Mouse (Mus musculus): Measurements from ENCODE around the gene Zfp207. TPM values are rescaled to one million over a fixed set of nuclear protein-coding genes. Genes with fewer than 3 reads are reported as not detected.
"Not testable (repeated sequence)": the region's sequence is repeated elsewhere in the genome, so short reads cannot be mapped to it uniquely, and the experiment has no call there.

Zfp207 gene
- total and polyA plus RNA-seq, 3 experiments = 143 to 347 (median 186) TPM

GRCm38 (mm10) chr11:80396617-80397016, 13.5 kb downstream of the Zfp207 start (continued):
- TF ChIP-seq BHLHE40 (IDR thresholded peaks at IDR 0.05; ENCODE audit: borderline replicate concordance, low read depth, low read length) = no peak
- TF ChIP-seq POLR2A (IDR thresholded peaks at IDR 0.05; ENCODE audit: control insufficient read depth in 1 of 2, insufficient read depth in 1 of 2, low read depth in 1 of 2, low read length in 2 of 2, poor library complexity in 1 of 2) = 0 out of 4 replicates have a peak, but pooled peaks of 1 of the 2 experiments have one; percentile 6
- no peak for TF ChIP-seq MAFK (IDR thresholded peaks at IDR 0.05; ENCODE audit: borderline replicate concordance, low read depth, low read length)

DNA sequence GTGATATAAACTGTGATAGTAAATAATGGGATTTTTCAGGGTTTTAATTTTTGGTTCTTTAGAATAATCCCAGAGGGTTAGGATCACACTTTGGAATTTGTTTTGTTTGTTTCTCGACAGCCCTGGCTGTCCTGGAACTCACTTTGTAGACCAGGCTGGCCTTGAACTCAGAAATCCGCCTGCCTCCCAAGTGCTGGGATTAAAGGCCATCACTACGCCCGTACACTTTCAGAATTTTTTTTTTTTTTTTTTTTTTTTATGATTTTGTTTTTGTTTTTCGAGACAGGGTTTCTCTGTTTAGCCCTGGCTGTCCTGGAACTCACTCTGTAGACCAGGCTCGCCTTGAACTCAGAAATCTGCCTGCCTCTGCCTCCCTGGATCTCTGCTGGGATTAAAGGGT, 24.8 kb downstream of the Zfp207 start:
- Histone ChIP-seq H3K36me3 (ENCODE audit: control insufficient read depth in 1 of 2, insufficient read depth in 2 of 2, low read length in 2 of 2) (peaks cover 51 to 66% of the 10 kb centered on the region in 2 experiments), H3K4me1 (ENCODE audit: control insufficient read depth in 1 of 2, insufficient read depth in 2 of 2, low read length in 2 of 2) (peaks cover 14 to 22% of the 10 kb centered on the region in 2 experiments)
- H3K4me3 ChIP-seq (ENCODE audit: control insufficient read depth in 1 of 2, insufficient read depth in 1 of 2, low read depth in 2 of 2, low read length in 2 of 2); H3K27me3 ChIP-seq (ENCODE audit: control insufficient read depth in 1 of 2, insufficient read depth in 2 of 2, low read length in 2 of 2); DNase-seq (ENCODE audit: low read depth, low spot score); H3K27ac ChIP-seq (ENCODE audit: control insufficient read depth, low read depth, low read length); H3K79me2 ChIP-seq (ENCODE audit: control insufficient read depth, insufficient read depth, low read length, poor library complexity); H3K9me3 ChIP-seq (replicated peaks; ENCODE audit: insufficient read depth, low read length); H3K9ac ChIP-seq (ENCODE audit: control insufficient read depth, low read depth, low read length, poor library complexity, severe bottlenecking): not testable (repeated sequence)
- TF ChIP-seq ZMIZ1 (IDR thresholded peaks at IDR 0.05; ENCODE audit: low read depth, low read length) = 0 out of 2 replicates have a peak, but pooled peaks have one; percentile 53
- 0 out of 2 replicates have a peak, but pooled peaks have one; percentile 2 for TF ChIP-seq SIN3A (IDR thresholded peaks at IDR 0.05; ENCODE audit: low read length)
- TF ChIP-seq ZNF384 (IDR thresholded peaks at IDR 0.05; ENCODE audit: low read depth, low read length) = peak; percentile 47; the same call in 1 of the 2 replicates
- peak in 1 of 2 experiments; percentile 51; a peak in 2 of 4 replicates for TF ChIP-seq POLR2A (IDR thresholded peaks at IDR 0.05; ENCODE audit: control insufficient read depth in 1 of 2, insufficient read depth in 1 of 2, low read depth in 1 of 2, low read length in 2 of 2, poor library complexity in 1 of 2)

GRCm38 (mm10) chr11:80410377-80410776, 27.3 kb downstream of the Zfp207 start:
- Histone ChIP-seq H3K4me3 (ENCODE audit: control insufficient read depth in 1 of 2, insufficient read depth in 1 of 2, low read depth in 2 of 2, low read length in 2 of 2) (no peak overlapping the region), H3K27ac (ENCODE audit: control insufficient read depth, low read depth, low read length) (peak overlapping the region; percentile 69), H3K36me3 (ENCODE audit: control insufficient read depth in 1 of 2, insufficient read depth in 2 of 2, low read length in 2 of 2) (peaks cover 27 to 48% of the 10 kb centered on the region in 2 experiments), H3K27me3 (ENCODE audit: control insufficient read depth in 1 of 2, insufficient read depth in 2 of 2, low read length in 2 of 2) (no peaks in the 10 kb centered on the region), H3K79me2 (ENCODE audit: control insufficient read depth, insufficient read depth, low read length, poor library complexity) (no peaks in the 10 kb centered on the region), H3K9me3 (replicated peaks; ENCODE audit: insufficient read depth, low read length) (no peaks in the 10 kb centered on the region), H3K9ac (ENCODE audit: control insufficient read depth, low read depth, low read length, poor library complexity, severe bottlenecking) (no peak overlapping the region), H3K4me1 (ENCODE audit: control insufficient read depth in 1 of 2, insufficient read depth in 2 of 2, low read length in 2 of 2) (peaks cover 14 to 22% of the 10 kb centered on the region in 2 experiments)
- peak; percentile 70 for DNase-seq (ENCODE audit: low read depth, low spot score)
- no peak for TF ChIP-seq POLR2A (IDR thresholded peaks at IDR 0.05; ENCODE audit: control insufficient read depth in 1 of 2, insufficient read depth in 1 of 2, low read depth in 1 of 2, low read length in 2 of 2, poor library complexity in 1 of 2)
- no peak for TF ChIP-seq JUND (IDR thresholded peaks at IDR 0.05; ENCODE audit: low read depth, low read length)
- no peak for TF ChIP-seq KAT2A (conservative IDR thresholded peaks at IDR 0.05; ENCODE audit: low read depth, low read length)
- TF ChIP-seq MXI1 (IDR thresholded peaks at IDR 0.05; ENCODE audit: low read depth, low read length) = 0 out of 2 replicates have a peak, but pooled peaks have one; percentile 47
- TF ChIP-seq UBTF (IDR thresholded peaks at IDR 0.05; ENCODE audit: borderline replicate concordance, insufficient read depth, low read depth, low read length) = no peak
- TF ChIP-seq MYB (IDR thresholded peaks at IDR 0.05; ENCODE audit: low read depth, low read length) = 0 out of 2 replicates have a peak, but pooled peaks have one; percentile 55
- TF ChIP-seq MAFK (IDR thresholded peaks at IDR 0.05; ENCODE audit: borderline replicate concordance, low read depth, low read length) = peak; percentile 67; the same call in 1 of the 2 replicates
- TF ChIP-seq ZNF384 (IDR thresholded peaks at IDR 0.05; ENCODE audit: low read depth, low read length) = peak; percentile 58
- 0 out of 2 replicates have a peak, but pooled peaks have one; percentile 22 for TF ChIP-seq MEF2A (IDR thresholded peaks at IDR 0.05; ENCODE audit: extremely low read depth, insufficient replicate concordance, low read depth, low read length, poor library complexity, severe bottlenecking)
- peak; percentile 44; the same call in 1 of the 2 replicates for TF ChIP-seq MAZ (IDR thresholded peaks at IDR 0.05; ENCODE audit: low read depth, low read length)
- TF ChIP-seq CTCF (IDR thresholded peaks at IDR 0.05 in 2 of 3, conservative IDR thresholded peaks at IDR 0.05 in 1 of 3; ENCODE audit: control insufficient read depth in 1 of 3, insufficient read depth in 1 of 3, low read depth in 2 of 3, low read length in 3 of 3, poor library complexity in 1 of 3, severe bottlenecking in 1 of 3) = no peak
- TF ChIP-seq MYC (IDR thresholded peaks at IDR 0.05; ENCODE audit: low read depth, low read length) = 0 out of 2 replicates have a peak, but pooled peaks have one; percentile 14
- no peak for TF ChIP-seq BHLHE40 (IDR thresholded peaks at IDR 0.05; ENCODE audit: borderline replicate concordance, low read depth, low read length)
- TF ChIP-seq EP300 (IDR thresholded peaks at IDR 0.05; ENCODE audit: low read depth in 1 of 2, low read length in 2 of 2) = peak; percentile 92 to 96
- peak; percentile 57; the same call in 1 of the 2 replicates for TF ChIP-seq CHD2 (IDR thresholded peaks at IDR 0.05; ENCODE audit: low read length)
- TF ChIP-seq GATA1 (IDR thresholded peaks at IDR 0.05; ENCODE audit: low read depth, low read length) = peak; percentile 98
- peak; percentile 94 for TF ChIP-seq TCF12 (IDR thresholded peaks at IDR 0.05; ENCODE audit: low read depth, low read length)
- TF ChIP-seq HCFC1 (IDR thresholded peaks at IDR 0.05; ENCODE audit: low read depth, low read length) = peak; percentile 58
- TF ChIP-seq USF1 (IDR thresholded peaks at IDR 0.05; ENCODE audit: low read depth, low read length) = no peak
- no peak for TF ChIP-seq TBP (IDR thresholded peaks at IDR 0.05; ENCODE audit: low read depth, low read length)
- 0 out of 2 replicates have a peak, but pooled peaks have one; percentile 13 for TF ChIP-seq CHD1 (IDR thresholded peaks at IDR 0.05; ENCODE audit: low read depth, low read length)
- no peak for TF ChIP-seq ZC3H11A (IDR thresholded peaks at IDR 0.05; ENCODE audit: low read depth, low read length)
- no peak; the same call in 1 of the 2 replicates for TF ChIP-seq NELFE (IDR thresholded peaks at IDR 0.05; ENCODE audit: low read depth, low read length)
- no peak for TF ChIP-seq RAD21 (IDR thresholded peaks at IDR 0.05; ENCODE audit: low read depth, low read length)
- no peak for TF ChIP-seq GABPA (IDR thresholded peaks at IDR 0.05; ENCODE audit: low read depth, low read length)

All from MEL (cell line).